Mouse (Mus musculus): ENCODE data around the gene Dab1.

- TF ChIP-seq POLR2A (IDR thresholded peaks at IDR 0.05; ENCODE audit: control insufficient read depth, low read depth, low read length) (no peak), CTCF (IDR thresholded peaks at IDR 0.05; ENCODE audit: control insufficient read depth, insufficient read depth, insufficient replicate concordance, low read depth, low read length) (no peak)
Observed at GRCm38 (mm10) chr4:104249462-104249861, 630.3 kb downstream of the Dab1 start.
